Mouse (Mus musculus) heart, adult 18-20 months (tissue): ENCODE data around the gene Bves. TPM values are rescaled to one million over a fixed set of nuclear protein-coding genes. Genes with fewer than 3 reads are reported as not detected.
"Not testable (repeated sequence)": the region's sequence is repeated elsewhere in the genome, so short reads cannot be mapped to it uniquely, and the experiment has no call there.

Experiments used
- DNase-seq, 2 experiments: peaks; one replicate each; pipeline ENCODE4 v3.0.0; 2021 to 2022; ENCODE audit warnings: mixed read lengths in 1 of 2
- long read RNA-seq, 2 experiments: library from polyadenylated mRNA; stranded (forward); transcript quantifications; one replicate each; pipeline ENCODE4 v2.0.0; 2021
- total RNA-seq, 2 experiments: library from RNA; stranded (reverse); gene quantifications; 2 replicates each; pipeline ENCODE4 v1.2.3; 2021

Bves gene
- 10 to 100 TPM; 29.4 to 33.8 TPM for total RNA-seq
- long read RNA-seq, experiment 1, full-length matches to known transcripts, result 24 of 74 reads
- long read RNA-seq, experiment 1, partial matches to known transcripts, result 37 of 74 reads
- long read RNA-seq, experiment 1, other reads (novel, unspliced or antisense), result 13 of 74 reads
- long read RNA-seq, experiment 2, full-length matches to known transcripts, result 17 of 52 reads
- long read RNA-seq, experiment 2, partial matches to known transcripts, result 30 of 52 reads
- long read RNA-seq, experiment 2, other reads (novel, unspliced or antisense), result 5 of 52 reads

DNA sequence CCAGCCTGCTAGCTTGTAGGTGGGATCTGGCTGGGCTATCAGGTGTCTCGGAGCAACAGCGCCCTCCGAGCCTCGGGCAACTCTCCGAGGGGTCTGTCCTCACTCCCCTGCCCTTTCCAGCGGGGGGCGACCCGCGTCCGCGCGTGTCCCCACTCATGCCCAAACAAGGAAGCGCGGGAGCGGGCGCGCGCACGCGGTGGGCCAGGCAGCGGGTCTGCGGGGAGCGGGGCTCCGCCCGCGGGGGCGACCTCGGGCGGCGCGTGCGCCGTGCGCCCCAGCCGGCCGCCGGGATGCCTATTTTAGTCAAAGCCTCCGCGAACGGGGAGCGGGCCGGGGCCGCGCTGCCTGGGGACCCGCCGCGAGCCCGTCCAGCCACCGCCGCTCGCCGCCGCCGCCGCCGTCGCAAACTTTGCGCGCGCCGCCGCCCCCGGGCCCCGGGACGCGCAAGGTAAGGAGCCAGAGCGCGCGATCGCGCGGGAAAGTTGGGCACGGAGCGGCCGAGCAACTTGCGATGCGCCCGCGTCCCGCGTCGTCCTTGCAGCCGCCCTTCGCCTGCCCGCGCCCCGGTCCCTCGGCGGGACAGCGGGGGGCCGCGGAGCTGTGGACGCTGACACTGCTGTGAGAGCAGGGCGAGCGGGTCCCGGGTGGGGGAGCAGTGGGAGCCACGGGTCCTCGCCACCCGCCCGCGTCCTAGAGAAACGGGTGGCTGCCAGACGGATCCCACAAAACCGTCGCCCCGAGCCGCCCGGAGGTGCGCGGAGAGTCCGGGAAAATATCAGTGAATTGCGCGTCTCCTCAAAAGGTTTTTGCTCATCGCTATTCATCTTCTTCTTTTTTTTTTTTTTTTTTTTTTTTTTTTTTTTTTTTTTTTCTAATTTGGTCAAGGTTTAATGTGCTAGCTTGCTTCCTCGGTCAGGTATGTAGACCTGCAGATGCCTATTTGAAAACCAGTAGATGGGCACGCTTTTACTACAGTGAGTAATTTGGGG lies at the start of gene Bves:
TSS of gene Bves (plus strand) at position 339 of the 989 bp plus-strand sequence.
- DNase-seq, result peak; percentile 44 to 45

GRCm38 (mm10) chr10:45288351-45288750 lies 47.2 kb upstream of the Bves start:
- DNase-seq, result peak in 1 of 2 experiments; percentile 8

DNA sequence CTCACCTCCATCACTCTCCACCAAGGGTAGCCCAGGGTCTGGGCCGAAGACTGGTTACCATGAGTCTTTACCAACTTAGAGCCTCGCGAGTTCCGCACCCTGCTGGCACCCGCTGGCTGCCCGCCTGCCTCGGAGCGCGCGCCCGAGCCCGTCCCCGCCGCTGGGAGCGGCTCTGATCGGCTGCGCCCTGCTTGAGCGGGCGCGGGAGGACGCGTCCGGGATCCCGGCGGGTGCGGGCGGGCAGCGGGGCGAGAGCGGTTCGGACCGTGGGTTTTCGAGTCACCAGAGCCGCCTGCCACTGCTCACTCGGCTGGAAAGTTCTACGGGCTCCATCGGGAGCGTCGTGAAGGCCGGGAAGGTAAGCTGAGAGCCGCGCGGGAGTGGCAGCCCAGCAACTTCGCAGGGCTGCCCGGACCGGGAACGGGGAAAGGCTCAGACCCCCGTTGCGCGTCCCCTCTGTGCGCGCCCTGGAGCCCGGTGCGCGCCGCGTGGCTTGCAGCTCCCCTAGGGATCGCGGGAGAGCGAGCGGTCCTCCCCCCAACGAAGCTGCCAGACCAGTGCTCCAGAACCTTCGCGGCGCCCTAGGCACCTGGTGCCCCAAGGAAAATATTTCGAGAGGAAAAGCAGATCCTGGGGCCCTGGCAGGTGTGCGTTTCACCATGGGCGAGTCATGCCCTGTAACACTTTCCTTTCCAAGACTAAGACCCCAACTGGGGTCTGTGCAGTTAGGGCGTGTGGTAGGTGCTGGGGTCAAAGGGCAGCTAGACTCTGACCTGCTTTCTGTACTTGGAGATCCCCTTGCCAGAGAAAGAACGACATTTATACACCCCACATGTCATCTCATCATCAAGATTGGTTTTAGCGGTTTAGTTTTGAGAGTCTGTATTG lies 46.1 kb upstream of the Bves start:
- peak; percentile 37 to 48 for DNase-seq

- no peak for DNase-seq
Measured at GRCm38 (mm10) chr10:45290618-45291017, 45.0 kb upstream of the Bves start.

- not testable (repeated sequence) for DNase-seq
Measured at GRCm38 (mm10) chr10:45292159-45292558, 43.4 kb upstream of the Bves start.

- DNase-seq, result no peak
Measured at GRCm38 (mm10) chr10:45295093-45295492, 40.5 kb upstream of the Bves start.

- no peak for DNase-seq
Measured at GRCm38 (mm10) chr10:45298503-45298902, 37.1 kb upstream of the Bves start.

GRCm38 (mm10) chr10:45299509-45299908 lies 36.1 kb upstream of the Bves start:
- DNase-seq, result no peak

- DNase-seq, result no peak
Measured at GRCm38 (mm10) chr10:45303315-45304036, 32.1 kb upstream of the Bves start.

- DNase-seq, result no peak
Measured at GRCm38 (mm10) chr10:45305173-45305572, 30.4 kb upstream of the Bves start.

DNA sequence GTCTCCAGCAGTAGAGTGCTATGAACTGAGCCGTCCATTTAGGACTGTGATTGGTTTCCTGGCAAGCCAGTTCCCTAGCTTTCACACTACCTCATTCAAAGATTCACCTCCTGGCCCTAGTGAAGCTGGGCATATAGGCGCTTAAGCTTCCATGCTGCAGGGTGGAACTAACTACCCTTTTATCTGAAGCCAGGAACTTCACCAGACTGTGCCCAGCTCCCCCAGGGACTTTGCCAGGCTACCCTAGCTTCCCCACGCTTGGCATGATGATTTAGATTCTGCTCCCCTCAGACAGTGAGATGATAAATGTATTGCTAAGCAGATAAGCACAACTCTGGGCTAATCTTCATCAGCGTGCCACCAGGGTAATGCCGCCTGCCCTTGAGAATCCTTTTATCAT lies 24.4 kb upstream of the Bves start:
- no peak for DNase-seq

DNA sequence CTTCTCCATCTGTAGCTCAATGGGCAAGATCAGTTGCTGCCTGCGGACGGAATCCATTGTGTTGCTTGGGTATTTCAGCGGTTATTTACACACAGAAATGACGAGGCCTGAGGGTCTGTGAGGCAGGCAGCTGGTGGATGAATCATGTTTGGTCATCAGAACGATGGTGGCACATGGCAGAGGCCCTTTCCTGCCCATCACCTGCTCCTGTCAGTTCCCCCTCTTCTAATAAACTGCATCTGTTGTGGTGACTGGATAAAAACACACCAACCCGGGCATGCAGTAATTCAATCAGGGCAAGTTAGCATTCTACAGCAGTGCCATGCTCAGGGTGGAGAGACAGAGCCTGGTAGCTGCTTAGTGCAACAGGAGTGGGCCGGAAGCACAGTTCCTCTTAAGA lies 23.9 kb upstream of the Bves start:
- no peak for DNase-seq

GRCm38 (mm10) chr10:45314865-45315264 lies 20.7 kb upstream of the Bves start:
- no peak for DNase-seq

GRCm38 (mm10) chr10:45318922-45319321 lies 16.6 kb upstream of the Bves start:
- no peak for DNase-seq

GRCm38 (mm10) chr10:45320296-45320695 lies 15.3 kb upstream of the Bves start:
- no peak for DNase-seq

GRCm38 (mm10) chr10:45324159-45324558 lies 11.4 kb upstream of the Bves start:
- DNase-seq, result no peak

- no peak for DNase-seq
Measured at GRCm38 (mm10) chr10:45328196-45329000, 7.2 kb upstream of the Bves start.

- no peak for DNase-seq
Measured at GRCm38 (mm10) chr10:45334925-45335324, 647 bp upstream of the Bves start.

DNA sequence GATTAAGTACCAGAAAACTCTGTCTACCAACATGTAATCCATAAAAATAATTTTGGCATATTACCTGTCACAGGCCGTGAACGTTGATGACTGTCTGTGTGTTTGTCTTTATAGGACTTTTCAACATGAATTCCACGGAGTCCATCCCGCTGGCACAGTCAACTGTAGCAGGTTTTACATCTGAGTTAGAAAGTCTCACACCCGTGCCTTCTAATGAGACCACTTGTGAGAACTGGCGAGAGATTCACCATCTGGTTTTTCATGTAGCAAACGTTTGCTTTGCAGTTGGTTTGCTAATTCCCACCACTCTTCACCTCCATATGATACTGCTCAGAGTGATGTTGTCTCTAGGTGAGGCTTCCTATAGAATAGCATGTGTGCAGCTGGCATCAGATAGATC lies 3.5 kb downstream of the Bves start:
- DNase-seq, result no peak

- no peak for DNase-seq
Measured at GRCm38 (mm10) chr10:45344381-45344780, 8.8 kb downstream of the Bves start.

DNA sequence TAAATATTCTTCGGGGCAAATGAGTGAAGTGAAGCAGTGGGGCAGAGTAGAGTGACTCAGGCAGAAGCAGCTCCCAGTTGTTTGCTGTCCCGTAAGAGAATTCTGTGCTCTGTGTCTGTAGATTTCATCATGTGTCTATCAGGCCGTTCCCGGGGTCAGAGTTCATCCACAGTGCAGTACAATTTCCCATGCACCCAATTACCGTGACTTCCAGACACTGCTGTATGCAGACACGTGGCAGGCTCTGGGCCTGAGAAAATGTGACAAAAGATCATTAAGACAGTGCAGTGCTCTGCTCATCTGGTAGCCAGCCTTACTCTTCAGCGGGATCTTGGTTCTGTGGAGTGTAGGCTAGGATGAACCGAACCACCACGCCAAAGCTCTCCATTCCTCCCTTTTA lies 9.6 kb downstream of the Bves start:
- DNase-seq, result no peak
